Mouse (Mus musculus): ENCODE data around the gene Gsdme.

DNA sequence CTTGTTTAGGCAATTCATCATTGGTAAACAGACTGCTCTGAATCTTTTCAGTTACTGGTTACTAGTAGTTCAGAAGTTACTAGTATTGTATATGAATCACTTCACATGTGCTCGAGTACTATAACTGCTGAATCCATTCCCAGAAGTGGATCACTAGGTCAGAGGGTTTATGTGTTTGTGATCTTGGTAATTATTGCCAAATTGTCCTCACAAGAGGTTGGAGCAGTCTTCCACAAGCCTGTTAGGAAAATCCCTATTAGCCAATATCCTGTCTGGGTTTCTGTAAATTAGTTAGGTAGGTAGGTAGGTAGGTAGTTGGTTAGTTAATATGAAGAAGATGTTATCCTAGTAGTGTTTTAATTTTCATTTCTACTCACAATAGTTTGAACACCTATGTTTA is 87.9 kb downstream of the Gsdme start:
- TF ChIP-seq CTCF (conservative IDR thresholded peaks at IDR 0.05; ENCODE audit: insufficient read depth, insufficient read length, low read depth, low read length): no peak
- TF ChIP-seq POLR2A (IDR thresholded peaks at IDR 0.05; ENCODE audit: low read depth, low read length): no peak

All from kidney, adult 2 months (tissue).